17 mouse cellular contexts compared by ENCODE assay signal in genomic region chr7:98324228-98324627, GRCm38 (mm10). TPM values are rescaled to one million over a fixed set of nuclear protein-coding genes. Genes with fewer than 3 reads are reported as not detected.
DNase-seq lines count a peak whose midpoint lies in the region; ATAC-seq and TF ChIP-seq lines count a peak whose summit lies in the region.
"Had no signal": no experiment of that assay in that cellular context is flagged by ENCODE, and none has a peak within 500 bp of the region (broad histone marks: within the 10 kb centered on the region; RNA-seq: fewer than 3 reads in every experiment).

No protein-coding gene starts in this region.

- no peak overlapping the region for H3K27ac ChIP-seq in kidney, embryonic 14.5 days (ENCODE audit: low read depth, low read length)
- H3K27ac ChIP-seq in midbrain, postnatal 0 days (ENCODE audit: low read depth, low read length): no peak overlapping the region
- no peak overlapping the region for H3K27ac ChIP-seq in midbrain, embryonic 10.5 days (replicated peaks)
- H3K27ac ChIP-seq: embryonic facial prominence, embryonic 13.5 days; heart, embryonic 10.5 days; liver, embryonic 12.5 days; stomach, embryonic 15.5 days had no signal

- no peak for TF ChIP-seq CTCF in midbrain, postnatal 0 days (IDR thresholded peaks at IDR 0.05)

- WGBS in kidney, embryonic 14.5 days: 47% methylated on average over 1 of the region's 1 CpGs
- 74% methylated on average over 1 of the region's 1 CpGs for WGBS in midbrain, postnatal 0 days
- WGBS in midbrain, embryonic 10.5 days: 86% methylated on average over 1 of the region's 1 CpGs

- peak; percentile 30 for DNase-seq in kidney, postnatal 14 days
- DNase-seq in midbrain, postnatal 0 days (ENCODE audit: low spot score): peak; percentile 35
- DNase-seq in midbrain, embryonic 10.5 days (ENCODE audit: low spot score): no peak
- peak; percentile 55 for DNase-seq in NIH3T3 (ENCODE audit: low read depth)
- peak; percentile 86 for DNase-seq in gonadal fat pad, adult 2 months (ENCODE audit: low read depth)
- DNase-seq in layer of hippocampus, postnatal 14 days (ENCODE audit: low spot score in 2 of 2): no peak
- DNase-seq: cerebellum, adult 18-20 months; gastrocnemius, postnatal 25 days; heart, postnatal 10 days; right cerebral cortex, adult 18-20 months had no signal

- no peaks in the 10 kb centered on the region for H3K9me3 ChIP-seq in kidney, embryonic 14.5 days (ENCODE audit: control insufficient read depth, low read length)
- H3K9me3 ChIP-seq in midbrain, postnatal 0 days (ENCODE audit: low read length): no peaks in the 10 kb centered on the region
- H3K9me3 ChIP-seq in midbrain, embryonic 10.5 days (replicated peaks): no peaks in the 10 kb centered on the region
- H3K9me3 ChIP-seq: embryonic facial prominence, embryonic 13.5 days; heart, embryonic 10.5 days; liver, embryonic 12.5 days; stomach, embryonic 15.5 days had no signal

- H3K9ac ChIP-seq in kidney, embryonic 14.5 days (ENCODE audit: low read depth, low read length): no peak overlapping the region
- no peak overlapping the region for H3K9ac ChIP-seq in midbrain, postnatal 0 days (replicated peaks; ENCODE audit: low read length, poor library complexity, severe bottlenecking)
- H3K9ac ChIP-seq: embryonic facial prominence, embryonic 13.5 days; liver, embryonic 12.5 days; lung, embryonic 14.5 days; stomach, embryonic 15.5 days had no signal

- H3K36me3 ChIP-seq in kidney, embryonic 14.5 days (ENCODE audit: control insufficient read depth, insufficient read depth, low read length): no peaks in the 10 kb centered on the region
- H3K36me3 ChIP-seq in midbrain, postnatal 0 days (ENCODE audit: insufficient read depth, low read length): no peaks in the 10 kb centered on the region
- no peaks in the 10 kb centered on the region for H3K36me3 ChIP-seq in midbrain, embryonic 10.5 days
- H3K36me3 ChIP-seq: embryonic facial prominence, embryonic 13.5 days; heart, embryonic 10.5 days; liver, embryonic 12.5 days; stomach, embryonic 15.5 days had no signal

- H3K4me3 ChIP-seq in kidney, embryonic 14.5 days (ENCODE audit: low read length): no peak overlapping the region
- H3K4me3 ChIP-seq in midbrain, postnatal 0 days (ENCODE audit: low read depth, low read length): no peak overlapping the region
- H3K4me3 ChIP-seq in midbrain, embryonic 10.5 days: no peak overlapping the region
- H3K4me3 ChIP-seq: embryonic facial prominence, embryonic 13.5 days; heart, embryonic 10.5 days; liver, embryonic 12.5 days; stomach, embryonic 15.5 days had no signal

- no peaks in the 10 kb centered on the region for H3K27me3 ChIP-seq in kidney, embryonic 14.5 days (ENCODE audit: control insufficient read depth, insufficient read depth, low read length)
- no peaks in the 10 kb centered on the region for H3K27me3 ChIP-seq in midbrain, postnatal 0 days (ENCODE audit: insufficient read depth, low read length)
- no peaks in the 10 kb centered on the region for H3K27me3 ChIP-seq in midbrain, embryonic 10.5 days (ENCODE audit: low read depth, poor library complexity, severe bottlenecking)
- H3K27me3 ChIP-seq: embryonic facial prominence, embryonic 13.5 days; liver, embryonic 12.5 days; stomach, embryonic 15.5 days had no signal

- H3K4me2 ChIP-seq in kidney, embryonic 14.5 days (replicated peaks; ENCODE audit: low read depth, low read length): no peak overlapping the region
- H3K4me2 ChIP-seq in midbrain, postnatal 0 days (ENCODE audit: low read depth, low read length, poor library complexity, severe bottlenecking): no peak overlapping the region
- H3K4me2 ChIP-seq: embryonic facial prominence, embryonic 13.5 days; liver, embryonic 12.5 days; lung, embryonic 14.5 days; stomach, embryonic 15.5 days had no signal

- no peak for ATAC-seq in kidney, embryonic 14.5 days (ENCODE audit: low FRiP score, low TSS enrichment)
- no peak for ATAC-seq in midbrain, postnatal 0 days (ENCODE audit: low FRiP score)
- ATAC-seq: liver, embryonic 12.5 days had no signal

- H3K4me1 ChIP-seq in kidney, embryonic 14.5 days (ENCODE audit: control insufficient read depth, insufficient read depth, low read length): 0 out of 2 replicates have a peak, but pooled peaks cover 3% of the 10 kb centered on the region
- no peaks in the 10 kb centered on the region for H3K4me1 ChIP-seq in midbrain, postnatal 0 days (ENCODE audit: insufficient read depth, low read length)
- H3K4me1 ChIP-seq in midbrain, embryonic 10.5 days: peaks cover 6% of the 10 kb centered on the region
- H3K4me1 ChIP-seq: stomach, embryonic 15.5 days had no signal

RNA-seq across cellular contexts. Expression of gene Acer3, which starts 3.2 kb away (rescaled TPM):
- 25.6 and 27.4 TPM in 2 replicates for polyA plus RNA-seq in kidney, embryonic 14.5 days (2014; fragmentation: Nextera tagmentation; extraction: Ambion mirVana)
- total RNA-seq in midbrain, postnatal 0 days (2014; rRNA removed): 12.0 and 15.5 TPM in 2 replicates
- polyA plus RNA-seq in midbrain, postnatal 0 days (2015; fragmentation: Nextera tagmentation; extraction: Ambion mirVana): 19.4 and 19.8 TPM in 2 replicates
- polyA plus RNA-seq in midbrain, embryonic 10.5 days (2016; fragmentation: Nextera tagmentation; extraction: Ambion mirVana): 19.4 and 19.5 TPM in 2 replicates
- 8.2 and 17.9 TPM in 2 replicates for polyA plus RNA-seq in gonadal fat pad, adult 2 months (2012; rRNA removed)
- 10 to 100 TPM; 14.6 to 20.0 TPM for total RNA-seq in layer of hippocampus, postnatal 14 days (2021)

RNA-seq across cellular contexts. Expression of gene Tsku, which starts 36.9 kb away (rescaled TPM):
- polyA plus RNA-seq in kidney, embryonic 14.5 days (2014; fragmentation: Nextera tagmentation; extraction: Ambion mirVana): 12.6 and 12.7 TPM in 2 replicates
- 30.7 and 32.1 TPM in 2 replicates for total RNA-seq in midbrain, postnatal 0 days (2014; rRNA removed)
- polyA plus RNA-seq in midbrain, postnatal 0 days (2015; fragmentation: Nextera tagmentation; extraction: Ambion mirVana): 6.1 and 7.0 TPM in 2 replicates
- polyA plus RNA-seq in midbrain, embryonic 10.5 days (2016; fragmentation: Nextera tagmentation; extraction: Ambion mirVana): 7.7 and 10.0 TPM in 2 replicates
- 13.6 and 15.1 TPM in 2 replicates for polyA plus RNA-seq in gonadal fat pad, adult 2 months (2012; rRNA removed)
- total RNA-seq in layer of hippocampus, postnatal 14 days (2021): 1 to 10 TPM; 3.8 to 4.1 TPM
- total RNA-seq: neutrophil, adult 5-6 weeks had no signal

Comparison
In these comparisons a context has a peak if more than half of its experiments do, and no peak if none do; other contexts are left out.
1. DNase-seq: peak in kidney, postnatal 14 days (single experiment), midbrain, postnatal 0 days (single experiment), NIH3T3 (single experiment) and gonadal fat pad, adult 2 months (single experiment); none in midbrain, embryonic 10.5 days (single experiment) and layer of hippocampus, postnatal 14 days (0 of 2).